Mouse (Mus musculus) liver, adult (tissue): Measurements from ENCODE around the gene Atp23.

Source experiments
- GATA4 ChIP-seq: IDR thresholded peaks from 2 replicates; pipeline ENCODE4 v1.6.1; 2014; ENCODE audit warnings: mild to moderate bottlenecking, low read length; ENCODE audit not compliant: insufficient replicate concordance

Atp23 gene

GRCm38 (mm10) chr10:126900821-126901487 lies at the start of gene Atp23:
Gene Atp23 (minus strand): TSS chr10:126901355.
- TF ChIP-seq GATA4, result no peak

DNA sequence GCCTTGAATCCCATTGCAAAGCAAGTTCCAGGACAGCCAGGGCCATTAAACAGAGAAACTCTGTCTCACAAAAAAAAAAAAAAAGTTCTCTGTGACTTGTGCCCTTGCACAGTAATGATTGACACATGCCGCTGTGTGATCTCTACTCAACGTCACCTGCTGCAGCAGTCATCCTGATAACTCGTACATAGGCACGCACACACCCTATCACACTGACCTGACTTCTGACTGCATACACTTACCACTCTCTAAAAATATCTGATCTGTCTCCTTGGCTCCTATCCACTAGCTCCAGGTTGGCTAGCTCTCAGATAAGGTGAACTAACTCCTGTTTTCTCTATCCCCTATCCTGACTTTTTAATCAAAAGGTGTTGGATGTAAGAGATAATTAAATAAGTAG lies 49.4 kb upstream of the Atp23 start:
- TF ChIP-seq GATA4, result no peak

DNA sequence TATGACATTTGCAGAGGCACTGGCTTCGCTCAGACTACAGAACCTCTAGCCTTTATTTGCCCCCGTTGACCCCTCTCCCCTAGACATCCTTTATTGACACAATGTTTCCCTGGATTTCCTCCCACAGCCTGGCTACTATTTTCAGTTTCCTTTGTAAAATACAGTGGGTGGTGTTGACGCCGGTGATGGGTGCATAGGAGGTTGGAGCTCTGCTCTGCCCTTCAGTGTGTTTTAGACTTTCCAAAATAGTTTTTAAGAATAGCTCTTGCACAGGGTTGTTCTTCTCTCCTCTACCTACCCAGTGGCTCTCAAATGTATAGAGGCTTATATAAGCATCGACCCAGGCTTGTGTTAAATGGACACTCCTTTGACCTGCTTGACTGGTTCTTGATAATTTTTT lies 48.7 kb upstream of the Atp23 start:
- TF ChIP-seq GATA4, result no peak

- no peak for TF ChIP-seq GATA4
Observed at GRCm38 (mm10) chr10:126945531-126945930, 44.4 kb upstream of the Atp23 start.

DNA sequence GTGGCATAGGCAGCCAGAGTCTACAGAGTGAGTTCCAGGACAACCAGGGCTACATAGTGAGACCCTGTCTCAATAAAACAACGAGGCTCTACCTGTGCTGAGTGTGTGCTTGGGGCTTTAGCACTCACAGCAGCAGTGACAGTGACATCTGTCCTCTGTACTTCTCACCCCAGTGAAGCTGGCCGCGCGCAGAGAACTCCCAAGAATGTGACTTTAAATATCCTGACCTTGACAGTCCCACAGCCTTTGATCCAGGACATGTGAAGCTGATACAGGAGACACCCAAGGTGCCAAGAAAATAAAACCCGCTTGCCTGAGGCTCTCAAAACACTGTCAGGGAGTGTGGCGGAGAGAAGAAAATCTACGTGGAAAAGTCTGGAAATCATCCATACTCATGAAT lies 39.8 kb upstream of the Atp23 start:
- no peak for TF ChIP-seq GATA4

GRCm38 (mm10) chr10:126935556-126936381 lies 34.6 kb upstream of the Atp23 start:
- TF ChIP-seq GATA4, result no peak

DNA sequence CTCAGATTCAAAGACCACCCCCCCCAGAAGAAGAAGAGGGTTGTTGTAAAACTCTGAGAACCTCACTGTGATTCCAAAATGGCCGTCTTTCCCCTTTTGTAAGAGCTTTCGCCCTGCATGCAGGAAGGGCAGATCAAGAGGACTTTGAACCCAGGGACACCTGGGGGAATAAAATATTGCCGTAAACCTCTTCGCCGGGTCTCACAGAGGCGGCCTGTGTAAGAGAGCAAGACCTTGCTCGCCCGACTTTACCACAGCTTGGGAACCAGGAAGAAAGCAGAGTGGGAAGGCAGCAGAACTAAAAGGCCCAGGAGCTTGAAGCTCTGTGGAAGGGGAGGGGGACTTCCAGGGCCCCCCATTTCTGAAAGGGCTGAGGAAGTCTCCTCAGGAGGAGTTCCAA lies 34.0 kb upstream of the Atp23 start:
- TF ChIP-seq GATA4, result no peak

DNA sequence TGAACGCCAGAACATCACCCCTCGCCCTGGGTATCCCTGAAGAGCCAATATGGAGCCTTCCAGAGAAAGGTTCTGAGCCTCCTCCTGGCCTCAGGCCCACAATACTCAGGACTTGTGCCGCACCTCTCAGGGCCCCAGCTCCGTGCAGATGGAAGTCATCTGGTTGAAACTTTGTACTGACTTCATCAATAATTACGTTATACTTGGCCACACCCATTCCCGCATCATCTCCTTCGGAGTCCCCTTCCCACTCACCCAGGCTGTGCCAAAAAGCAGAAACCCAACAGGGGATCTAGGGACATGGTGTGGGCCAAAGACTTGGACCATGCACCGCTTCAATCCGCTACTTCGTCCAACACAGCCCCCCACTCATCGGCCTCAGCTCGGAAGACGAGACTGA lies 33.4 kb upstream of the Atp23 start:
- no peak for TF ChIP-seq GATA4

GRCm38 (mm10) chr10:126931760-126932139 lies 30.6 kb upstream of the Atp23 start:
- no peak for TF ChIP-seq GATA4

- no peak for TF ChIP-seq GATA4
Observed at GRCm38 (mm10) chr10:126931123-126931759, 30.1 kb upstream of the Atp23 start.

DNA sequence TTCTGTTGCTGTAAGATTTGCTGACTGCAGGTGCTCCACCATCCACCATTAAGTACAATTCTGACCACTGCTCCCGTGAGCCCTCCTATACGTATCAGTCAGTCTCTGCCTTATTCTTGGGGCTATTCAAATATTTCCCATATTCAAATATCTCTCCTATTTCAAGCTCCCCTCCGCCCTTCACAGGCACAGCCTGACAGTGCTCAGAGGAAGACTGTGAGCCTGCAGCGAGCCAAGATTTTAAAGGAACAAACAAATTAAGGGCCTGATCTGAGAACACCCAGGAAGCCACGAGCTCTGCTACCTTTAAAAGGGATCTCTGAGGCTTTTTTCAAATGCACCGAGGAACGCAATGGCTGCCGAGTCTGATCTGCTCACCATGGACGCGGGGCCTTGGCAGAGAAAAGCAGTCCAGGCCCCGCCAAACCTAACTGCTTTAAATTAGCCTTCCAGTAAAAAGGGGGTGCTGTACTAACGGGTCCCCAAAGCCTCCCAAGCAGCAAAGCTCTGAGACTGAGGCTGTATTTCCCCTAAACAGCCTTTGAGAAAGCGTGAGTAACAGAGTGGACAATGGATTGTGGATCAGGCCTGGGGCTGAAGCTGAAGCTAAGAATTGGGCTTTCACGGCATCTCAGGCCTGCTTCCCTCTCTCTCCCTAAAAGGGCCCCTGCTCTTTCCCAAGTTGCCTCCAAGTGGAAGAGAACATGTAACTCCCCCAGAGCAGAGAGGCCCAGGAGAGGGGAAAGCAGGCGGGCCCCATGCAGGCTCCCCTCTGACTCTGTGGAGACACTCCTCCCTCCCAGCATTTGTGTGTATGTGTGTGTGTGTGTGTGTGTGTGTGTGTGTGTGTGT lies 29.3 kb upstream of the Atp23 start:
- no peak for TF ChIP-seq GATA4

GRCm38 (mm10) chr10:126929543-126929942 lies 28.4 kb upstream of the Atp23 start:
- no peak for TF ChIP-seq GATA4

- TF ChIP-seq GATA4, result no peak
Observed at GRCm38 (mm10) chr10:126928819-126929206, 27.7 kb upstream of the Atp23 start.

- no peak for TF ChIP-seq GATA4
Observed at GRCm38 (mm10) chr10:126928011-126928818, 27.1 kb upstream of the Atp23 start.
